Mouse (Mus musculus): ENCODE results near the gene Olfr641. TPM values are rescaled to one million over a fixed set of nuclear protein-coding genes. Genes with fewer than 3 reads are reported as not detected.

The Olfr641 gene
- polyA plus RNA-seq (2015; fragmentation: Nextera tagmentation; extraction: Ambion mirVana): not detected in 2 replicates

DNA sequence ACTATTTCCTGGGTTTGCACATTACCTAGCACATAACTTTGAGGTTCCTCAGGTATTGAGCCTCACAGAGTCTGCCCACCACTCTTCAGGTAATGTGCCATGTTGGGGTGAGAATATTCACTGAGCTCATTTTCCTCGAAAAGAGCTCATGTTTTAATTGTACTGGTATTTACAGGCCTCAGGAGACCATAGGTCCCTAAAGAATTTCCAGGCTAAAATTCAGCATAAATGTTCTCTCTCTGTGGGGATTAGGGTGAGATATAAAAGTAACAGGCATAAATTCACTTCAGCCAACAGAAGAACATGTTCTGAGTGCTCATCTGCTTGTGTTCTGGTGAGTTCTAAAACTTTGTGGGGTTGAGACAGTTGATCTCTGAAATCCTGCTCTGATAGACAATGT lies at the start of gene Olfr641:
Gene Olfr641, plus strand, starts transcription at position 301 of the 400 bp plus-strand sequence.
- Histone ChIP-seq H3K27me3 (replicated peaks; ENCODE audit: control insufficient read depth, insufficient read depth, low read length) (no peaks in the 10 kb centered on the region), H3K9me3 (ENCODE audit: control insufficient read depth) (no peaks in the 10 kb centered on the region), H3K4me3 (ENCODE audit: low read depth, low read length) (no peak within 1 kb of the TSS), H3K27ac (ENCODE audit: low read depth, low read length) (no peak within 1 kb of the TSS), H3K4me2 (replicated peaks; ENCODE audit: low read depth) (no peak within 1 kb of the TSS), H3K4me1 (replicated peaks; ENCODE audit: control insufficient read depth, insufficient read depth, low read length) (no peaks in the 10 kb centered on the region), H3K36me3 (ENCODE audit: control insufficient read depth, insufficient read depth) (no peaks in the 10 kb centered on the region), H3K9ac (ENCODE audit: low read depth, low read length) (no peak within 1 kb of the TSS)
- no peak for TF ChIP-seq CTCF (IDR thresholded peaks at IDR 0.05; ENCODE audit: low read depth)
- ATAC-seq: no peak
- WGBS: 67% methylated on average over 1 of the region's 1 CpGs

DNA sequence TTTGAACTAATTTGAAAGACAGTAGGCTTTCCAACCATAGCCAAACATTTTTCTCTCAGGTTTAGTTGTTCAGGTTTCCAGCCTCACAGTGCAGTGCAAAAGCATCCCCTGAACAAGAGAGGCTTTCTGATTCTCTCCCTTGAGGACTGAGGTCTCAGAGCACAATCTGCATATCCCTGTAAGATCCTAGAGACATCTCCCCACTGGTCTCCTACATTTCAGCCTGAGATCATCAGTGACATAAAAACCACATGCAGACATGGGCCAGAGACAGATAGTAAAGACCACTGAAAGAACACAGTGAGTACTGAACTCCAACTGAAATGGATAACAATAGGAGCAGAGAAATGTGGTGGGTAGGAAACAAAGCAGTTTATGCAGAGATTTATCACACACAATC lies 36.8 kb upstream of the Olfr641 start, which contains the start of gene Olfr638:
Gene Olfr638, plus strand, starts transcription at position 301 of the 400 bp plus-strand sequence.
- no peak for TF ChIP-seq CTCF (IDR thresholded peaks at IDR 0.05; ENCODE audit: low read depth)
- no peak within 1 kb of the TSS for H3K27ac ChIP-seq (ENCODE audit: low read depth, low read length)
- ATAC-seq: no peak

DNA sequence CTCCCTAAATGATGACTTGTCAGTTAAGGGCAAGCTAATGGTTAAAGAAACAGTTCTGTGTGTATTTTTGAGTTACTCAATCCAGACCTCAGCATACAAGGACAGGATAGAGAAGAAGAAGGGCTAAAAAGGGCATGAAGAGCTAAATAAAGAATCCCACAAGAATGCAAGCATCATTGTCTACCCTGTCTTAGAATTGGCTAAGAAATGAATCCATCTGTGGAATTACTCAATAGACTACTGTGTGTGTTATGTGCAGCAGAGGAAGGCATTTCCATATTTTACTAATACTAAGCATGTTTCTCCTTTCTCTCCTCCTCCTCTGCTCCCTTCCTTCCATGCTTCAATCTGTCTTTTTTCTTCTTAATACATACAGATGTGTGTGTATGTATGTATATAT lies 36.1 kb upstream of the Olfr641 start:
- Histone ChIP-seq H3K4me2 (replicated peaks; ENCODE audit: low read depth) (no peak overlapping the region), H3K27ac (ENCODE audit: low read depth, low read length) (no peak overlapping the region), H3K4me3 (ENCODE audit: low read depth, low read length) (no peak overlapping the region), H3K9ac (ENCODE audit: low read depth, low read length) (no peak overlapping the region), H3K27me3 (replicated peaks; ENCODE audit: control insufficient read depth, insufficient read depth, low read length) (no peaks in the 10 kb centered on the region), H3K4me1 (replicated peaks; ENCODE audit: control insufficient read depth, insufficient read depth, low read length) (no peaks in the 10 kb centered on the region), H3K36me3 (ENCODE audit: control insufficient read depth, insufficient read depth) (no peaks in the 10 kb centered on the region), H3K9me3 (ENCODE audit: control insufficient read depth) (no peaks in the 10 kb centered on the region)
- TF ChIP-seq CTCF (IDR thresholded peaks at IDR 0.05; ENCODE audit: low read depth): no peak
- ATAC-seq: no peak

More for the DNA sequence above, 36.8 kb upstream of the Olfr641 start, which contains the start of gene Olfr638:
- Histone ChIP-seq H3K4me2 (replicated peaks; ENCODE audit: low read depth) (no peak within 1 kb of the TSS), H3K36me3 (ENCODE audit: control insufficient read depth, insufficient read depth) (no peaks in the 10 kb centered on the region), H3K27me3 (replicated peaks; ENCODE audit: control insufficient read depth, insufficient read depth, low read length) (no peaks in the 10 kb centered on the region), H3K4me1 (replicated peaks; ENCODE audit: control insufficient read depth, insufficient read depth, low read length) (no peaks in the 10 kb centered on the region), H3K4me3 (ENCODE audit: low read depth, low read length) (no peak within 1 kb of the TSS), H3K9me3 (ENCODE audit: control insufficient read depth) (no peaks in the 10 kb centered on the region), H3K9ac (ENCODE audit: low read depth, low read length) (no peak within 1 kb of the TSS)

DNA sequence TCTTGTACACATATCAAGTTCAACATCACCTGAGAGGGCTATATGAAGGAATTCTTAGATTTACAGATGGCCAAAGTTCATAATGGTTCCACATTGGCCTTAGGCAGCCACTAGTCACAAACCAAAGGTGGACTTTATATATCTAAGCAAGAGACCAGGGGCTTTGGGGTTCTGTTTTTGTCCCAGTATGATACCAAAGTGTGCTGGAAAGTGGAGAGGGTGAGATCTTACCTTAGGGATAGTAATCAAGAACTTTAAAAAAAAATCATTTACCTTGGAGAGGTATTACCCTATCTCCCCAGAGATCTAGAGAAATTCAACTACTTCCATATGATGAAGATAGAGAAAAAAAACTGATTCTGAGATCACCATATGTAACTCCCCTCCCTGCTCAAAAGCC lies 18.0 kb upstream of the Olfr641 start, which contains the start of gene Olfr639:
Gene Olfr639, minus strand, starts transcription at position 101 of the 400 bp plus-strand sequence.
- no peak within 1 kb of the TSS for H3K4me3 ChIP-seq (ENCODE audit: low read depth, low read length)
- TF ChIP-seq CTCF (IDR thresholded peaks at IDR 0.05; ENCODE audit: low read depth): no peak

DNA sequence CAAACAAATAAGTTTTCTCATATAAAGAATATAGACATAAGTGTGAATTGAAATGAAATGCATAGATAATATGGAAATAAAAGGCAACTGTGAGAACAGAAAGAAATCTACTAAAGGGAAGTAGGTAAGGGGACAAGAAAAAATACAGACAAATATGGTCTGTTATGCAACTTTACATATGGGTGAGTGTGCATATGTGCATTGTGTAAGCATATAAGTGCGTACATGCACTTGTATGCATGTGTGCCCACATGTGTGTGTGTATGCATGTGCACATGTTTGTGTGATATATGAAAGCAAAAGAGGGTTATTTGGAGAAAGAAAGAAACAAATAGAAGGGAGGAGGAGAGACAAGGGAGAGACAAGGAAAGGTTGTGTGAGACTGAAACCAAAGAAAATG lies 16.3 kb upstream of the Olfr641 start:
- Histone ChIP-seq H3K9ac (ENCODE audit: low read depth, low read length) (no peak overlapping the region), H3K9me3 (ENCODE audit: control insufficient read depth) (no peaks in the 10 kb centered on the region), H3K4me2 (replicated peaks; ENCODE audit: low read depth) (no peak overlapping the region), H3K4me3 (ENCODE audit: low read depth, low read length) (no peak overlapping the region), H3K27me3 (replicated peaks; ENCODE audit: control insufficient read depth, insufficient read depth, low read length) (no peaks in the 10 kb centered on the region), H3K4me1 (replicated peaks; ENCODE audit: control insufficient read depth, insufficient read depth, low read length) (no peaks in the 10 kb centered on the region), H3K36me3 (ENCODE audit: control insufficient read depth, insufficient read depth) (no peaks in the 10 kb centered on the region), H3K27ac (ENCODE audit: low read depth, low read length) (no peak overlapping the region)
- WGBS: 79% methylated on average over 1 of the region's 1 CpGs
- no peak for TF ChIP-seq CTCF (IDR thresholded peaks at IDR 0.05; ENCODE audit: low read depth)
- no peak for ATAC-seq

More for the DNA sequence above, 18.0 kb upstream of the Olfr641 start, which contains the start of gene Olfr639:
- H3K4me1 ChIP-seq (replicated peaks; ENCODE audit: control insufficient read depth, insufficient read depth, low read length): no peaks in the 10 kb centered on the region
- H3K27me3 ChIP-seq (replicated peaks; ENCODE audit: control insufficient read depth, insufficient read depth, low read length): no peaks in the 10 kb centered on the region
- no peaks in the 10 kb centered on the region for H3K9me3 ChIP-seq (ENCODE audit: control insufficient read depth)
- no peak within 1 kb of the TSS for H3K4me2 ChIP-seq (replicated peaks; ENCODE audit: low read depth)
- ATAC-seq: no peak
- H3K36me3 ChIP-seq (ENCODE audit: control insufficient read depth, insufficient read depth): no peaks in the 10 kb centered on the region
- no peak within 1 kb of the TSS for H3K9ac ChIP-seq (ENCODE audit: low read depth, low read length)
- no peak within 1 kb of the TSS for H3K27ac ChIP-seq (ENCODE audit: low read depth, low read length)

DNA sequence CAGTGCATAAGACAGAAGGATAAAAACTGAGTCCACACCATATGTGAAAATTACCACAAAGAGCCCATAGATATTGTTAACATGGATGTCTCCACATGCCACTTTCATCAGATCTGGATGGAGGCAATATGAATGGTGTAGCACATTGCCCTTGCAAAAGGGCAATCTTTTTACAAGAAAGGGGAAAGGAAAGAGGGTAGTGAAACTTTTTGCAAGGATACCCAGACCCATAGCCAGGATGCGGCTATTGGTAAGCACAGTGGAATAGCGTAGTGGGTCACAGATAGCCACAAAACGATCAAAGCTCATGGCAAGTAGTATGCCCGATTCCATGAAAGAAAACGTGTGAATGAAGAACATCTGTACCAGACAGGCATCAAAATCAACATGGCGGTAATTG lies 13.6 kb upstream of the Olfr641 start:
- no peak overlapping the region for H3K4me3 ChIP-seq (ENCODE audit: low read depth, low read length)
- 86% methylated on average over 6 of the region's 6 CpGs for WGBS
- no peak overlapping the region for H3K4me2 ChIP-seq (replicated peaks; ENCODE audit: low read depth)
- H3K27me3 ChIP-seq (replicated peaks; ENCODE audit: control insufficient read depth, insufficient read depth, low read length): no peaks in the 10 kb centered on the region
- no peak for TF ChIP-seq CTCF (IDR thresholded peaks at IDR 0.05; ENCODE audit: low read depth)
- ATAC-seq: no peak
- no peaks in the 10 kb centered on the region for H3K4me1 ChIP-seq (replicated peaks; ENCODE audit: control insufficient read depth, insufficient read depth, low read length)
- H3K9me3 ChIP-seq (ENCODE audit: control insufficient read depth): no peaks in the 10 kb centered on the region
- no peak overlapping the region for H3K9ac ChIP-seq (ENCODE audit: low read depth, low read length)
- H3K27ac ChIP-seq (ENCODE audit: low read depth, low read length): no peak overlapping the region
- H3K36me3 ChIP-seq (ENCODE audit: control insufficient read depth, insufficient read depth): no peaks in the 10 kb centered on the region

DNA sequence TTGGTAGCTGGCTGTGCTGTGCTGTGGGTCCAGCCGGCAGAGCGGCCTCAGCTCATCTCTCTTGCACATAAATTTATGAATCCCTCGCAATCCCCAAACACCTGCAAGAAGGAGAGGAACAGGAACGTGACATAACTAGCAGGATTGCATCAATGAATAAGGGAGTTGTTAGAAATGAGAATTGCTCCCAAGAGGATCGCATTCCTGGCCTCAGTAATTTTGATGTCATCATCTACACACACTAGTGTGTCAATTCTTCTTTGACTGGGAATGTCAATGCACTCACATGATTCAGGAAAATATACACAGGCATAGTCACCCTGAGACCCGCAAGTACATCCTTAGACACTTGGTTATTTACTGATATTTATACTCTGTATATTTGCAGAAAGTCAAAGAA lies 9.8 kb upstream of the Olfr641 start, which contains the start of gene Olfr640:
Gene Olfr640, minus strand, starts transcription at position 101 of the 400 bp plus-strand sequence.
- H3K4me1 ChIP-seq (replicated peaks; ENCODE audit: control insufficient read depth, insufficient read depth, low read length): no peaks in the 10 kb centered on the region
- H3K27me3 ChIP-seq (replicated peaks; ENCODE audit: control insufficient read depth, insufficient read depth, low read length): no peaks in the 10 kb centered on the region
- no peaks in the 10 kb centered on the region for H3K9me3 ChIP-seq (ENCODE audit: control insufficient read depth)
- H3K36me3 ChIP-seq (ENCODE audit: control insufficient read depth, insufficient read depth): no peaks in the 10 kb centered on the region
- no peak for TF ChIP-seq CTCF (IDR thresholded peaks at IDR 0.05; ENCODE audit: low read depth)
- H3K4me3 ChIP-seq (ENCODE audit: low read depth, low read length): no peak within 1 kb of the TSS
- ATAC-seq: no peak
- no peak within 1 kb of the TSS for H3K27ac ChIP-seq (ENCODE audit: low read depth, low read length)
- 75% methylated on average over 6 of the region's 6 CpGs for WGBS
- H3K9ac ChIP-seq (ENCODE audit: low read depth, low read length): no peak within 1 kb of the TSS
- H3K4me2 ChIP-seq (replicated peaks; ENCODE audit: low read depth): no peak within 1 kb of the TSS

All from intestine, postnatal 0 days (tissue).